Mouse (Mus musculus) fibroblast of lung, adult 2 months (primary cell): ENCODE results near the gene Phldb2.
A peak's percentile ranks its signal among the peaks of the same experiment; 100 is the strongest.

ENCODE experiments used
- DNase-seq: peaks from one replicate; pipeline ENCODE4 v3.0.0-alpha.2; 2011; ENCODE audit warnings: low read depth

Phldb2 gene

GRCm38 (mm10) chr16:45953394-45953793 is at the start of gene Phldb2:
Gene Phldb2 (minus strand): TSS chr16:45953598.
- no peak for DNase-seq

- DNase-seq, result no peak
Measured at GRCm38 (mm10) chr16:46001550-46002166, 48.3 kb upstream of the Phldb2 start.

GRCm38 (mm10) chr16:46000976-46001375 is 47.6 kb upstream of the Phldb2 start:
- DNase-seq, result no peak

GRCm38 (mm10) chr16:45999374-46000191 is 46.2 kb upstream of the Phldb2 start:
- DNase-seq, result no peak

GRCm38 (mm10) chr16:45998231-45998630 is 44.8 kb upstream of the Phldb2 start:
- no peak for DNase-seq

GRCm38 (mm10) chr16:45990901-45991676 is 37.7 kb upstream of the Phldb2 start:
- no peak for DNase-seq

GRCm38 (mm10) chr16:45986236-45986635 is 32.8 kb upstream of the Phldb2 start:
- DNase-seq, result no peak

- no peak for DNase-seq
Measured at GRCm38 (mm10) chr16:45984610-45985606, 31.5 kb upstream of the Phldb2 start.

- DNase-seq, result no peak
Measured at GRCm38 (mm10) chr16:45976251-45976650, 22.9 kb upstream of the Phldb2 start.

- no peak for DNase-seq
Measured at GRCm38 (mm10) chr16:45973959-45974686, 20.7 kb upstream of the Phldb2 start.

GRCm38 (mm10) chr16:45970187-45970586 is 16.8 kb upstream of the Phldb2 start:
- no peak for DNase-seq

- peak; percentile 68 for DNase-seq
Measured at GRCm38 (mm10) chr16:45968716-45969115, 15.3 kb upstream of the Phldb2 start.

GRCm38 (mm10) chr16:45967471-45967870 is 14.1 kb upstream of the Phldb2 start:
- DNase-seq, result peak; percentile 49

GRCm38 (mm10) chr16:45966604-45967003 is 13.2 kb upstream of the Phldb2 start:
- no peak for DNase-seq

- no peak for DNase-seq
Measured at GRCm38 (mm10) chr16:45964777-45965176, 11.4 kb upstream of the Phldb2 start.

GRCm38 (mm10) chr16:45963837-45964236 is 10.4 kb upstream of the Phldb2 start:
- no peak for DNase-seq

GRCm38 (mm10) chr16:45963088-45963487 is 9.7 kb upstream of the Phldb2 start:
- DNase-seq, result no peak

GRCm38 (mm10) chr16:45960978-45961377 is 7.6 kb upstream of the Phldb2 start:
- no peak for DNase-seq

GRCm38 (mm10) chr16:45956390-45956950 is 3.1 kb upstream of the Phldb2 start:
- DNase-seq, result no peak

- DNase-seq, result no peak
Measured at GRCm38 (mm10) chr16:45952501-45952900, 897 bp downstream of the Phldb2 start.
